Mouse (Mus musculus): ENCODE measurements around the gene Qrfp.

Gene Qrfp

GRCm38 (mm10) chr2:31845512-31845895 lies 35.1 kb upstream of the Qrfp start:
- Histone ChIP-seq H3K27me3 (ENCODE audit: insufficient read depth, low read length) (peaks cover 85% of the 10 kb centered on the region), H3K4me3 (replicated peaks; ENCODE audit: low read length) (peak overlapping the region; percentile 74), H3K4me1 (replicated peaks; ENCODE audit: low read depth, low read length) (peaks cover 37% of the 10 kb centered on the region), H3K9me3 (ENCODE audit: low read length) (no peaks in the 10 kb centered on the region), H3K36me3 (ENCODE audit: insufficient read depth, low read length) (no peaks in the 10 kb centered on the region)
- TF ChIP-seq POU5F1 (IDR thresholded peaks at IDR 0.05; ENCODE audit: borderline replicate concordance, low read length) (no peak), NANOG (IDR thresholded peaks at IDR 0.05; ENCODE audit: borderline replicate concordance, low read length) (no peak), CTCF (conservative IDR thresholded peaks at IDR 0.05; ENCODE audit: low read length) (no peak)

DNA sequence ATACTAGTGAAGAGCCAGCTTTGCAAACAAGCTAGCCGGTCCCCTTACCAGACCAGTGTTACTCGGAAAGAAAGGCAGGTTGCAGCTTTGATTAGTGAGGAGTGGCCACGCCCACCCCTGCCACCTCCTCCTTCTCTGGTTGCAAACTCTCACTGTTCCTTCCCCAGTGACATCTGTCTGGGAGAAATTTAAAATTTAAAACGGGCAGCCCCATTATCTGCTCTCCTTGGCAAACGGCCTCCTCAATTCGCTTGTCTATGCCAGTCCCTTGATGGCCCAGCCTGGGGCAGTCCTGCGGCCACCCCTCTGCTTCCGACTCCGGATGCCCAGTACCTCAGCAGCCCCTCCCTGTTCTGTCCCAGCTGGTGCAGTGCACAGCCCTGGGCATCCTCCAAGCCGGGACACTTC lies 34.4 kb upstream of the Qrfp start:
- H3K9me3 ChIP-seq (ENCODE audit: low read length) = no peaks in the 10 kb centered on the region
- H3K36me3 ChIP-seq (ENCODE audit: insufficient read depth, low read length) = no peaks in the 10 kb centered on the region
- peaks cover 89% of the 10 kb centered on the region for H3K27me3 ChIP-seq (ENCODE audit: insufficient read depth, low read length)
- H3K4me3 ChIP-seq (replicated peaks; ENCODE audit: low read length) = 0 out of 2 replicates have a peak overlapping the region, but pooled peaks have one; percentile 74
- peaks cover 37% of the 10 kb centered on the region for H3K4me1 ChIP-seq (replicated peaks; ENCODE audit: low read depth, low read length)
- TF ChIP-seq NANOG (IDR thresholded peaks at IDR 0.05; ENCODE audit: borderline replicate concordance, low read length) (no peak), CTCF (conservative IDR thresholded peaks at IDR 0.05; ENCODE audit: low read length) (no peak)

- H3K27me3 ChIP-seq (ENCODE audit: insufficient read depth, low read length) = peaks cover 90% of the 10 kb centered on the region
- H3K4me1 ChIP-seq (replicated peaks; ENCODE audit: low read depth, low read length) = peaks cover 4% of the 10 kb centered on the region
These were observed 28.5 kb upstream of the Qrfp start for GRCm38 (mm10) chr2:31838868-31839267.

DNA sequence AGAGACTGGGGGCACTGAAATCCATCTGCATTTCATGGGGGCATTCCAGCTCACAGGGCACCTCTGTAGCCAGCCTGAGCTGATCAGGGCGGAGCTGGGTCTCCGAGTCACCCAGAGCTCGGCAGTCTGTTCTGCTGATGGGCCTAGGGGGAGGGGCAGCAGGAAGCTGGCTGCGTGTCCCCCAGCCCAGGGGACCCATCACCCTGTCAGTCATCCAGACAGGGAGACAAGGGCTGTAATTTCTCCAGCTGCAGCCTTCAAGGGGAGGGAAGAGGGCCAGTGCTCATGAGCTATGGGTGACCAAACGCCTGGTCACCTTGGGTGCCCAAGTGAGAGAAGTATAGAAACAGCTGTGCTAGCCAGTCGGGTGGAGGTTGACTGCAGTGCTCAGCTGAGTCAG lies 26.6 kb upstream of the Qrfp start:
- Histone ChIP-seq H3K4me3 (replicated peaks; ENCODE audit: low read length) (no peak overlapping the region), H3K36me3 (ENCODE audit: insufficient read depth, low read length) (no peaks in the 10 kb centered on the region), H3K9me3 (ENCODE audit: low read length) (no peaks in the 10 kb centered on the region), H3K27me3 (ENCODE audit: insufficient read depth, low read length) (peaks cover 83% of the 10 kb centered on the region), H3K4me1 (replicated peaks; ENCODE audit: low read depth, low read length) (0 out of 2 replicates have a peak, but pooled peaks cover 2% of the 10 kb centered on the region)
- TF ChIP-seq NANOG (IDR thresholded peaks at IDR 0.05; ENCODE audit: borderline replicate concordance, low read length) = no peak
- no peak for TF ChIP-seq CTCF (conservative IDR thresholded peaks at IDR 0.05; ENCODE audit: low read length)

More at GRCm38 (mm10) chr2:31838868-31839267, 28.5 kb upstream of the Qrfp start:
- H3K9me3 ChIP-seq (ENCODE audit: low read length) = no peaks in the 10 kb centered on the region
- no peaks in the 10 kb centered on the region for H3K36me3 ChIP-seq (ENCODE audit: insufficient read depth, low read length)
- no peak overlapping the region for H3K4me3 ChIP-seq (replicated peaks; ENCODE audit: low read length)
- TF ChIP-seq CTCF (conservative IDR thresholded peaks at IDR 0.05; ENCODE audit: low read length) (no peak), POU5F1 (IDR thresholded peaks at IDR 0.05; ENCODE audit: borderline replicate concordance, low read length) (no peak), NANOG (IDR thresholded peaks at IDR 0.05; ENCODE audit: borderline replicate concordance, low read length) (no peak)

GRCm38 (mm10) chr2:31836091-31836490 lies 25.7 kb upstream of the Qrfp start:
- peaks cover 76% of the 10 kb centered on the region for H3K27me3 ChIP-seq (ENCODE audit: insufficient read depth, low read length)
- H3K36me3 ChIP-seq (ENCODE audit: insufficient read depth, low read length) = no peaks in the 10 kb centered on the region
- H3K4me3 ChIP-seq (replicated peaks; ENCODE audit: low read length) = no peak overlapping the region
- 0 out of 2 replicates have a peak, but pooled peaks cover 2% of the 10 kb centered on the region for H3K4me1 ChIP-seq (replicated peaks; ENCODE audit: low read depth, low read length)
- H3K9me3 ChIP-seq (ENCODE audit: low read length) = no peaks in the 10 kb centered on the region
- TF ChIP-seq CTCF (conservative IDR thresholded peaks at IDR 0.05; ENCODE audit: low read length) = no peak
- no peak for TF ChIP-seq NANOG (IDR thresholded peaks at IDR 0.05; ENCODE audit: borderline replicate concordance, low read length)
- no peak for TF ChIP-seq POU5F1 (IDR thresholded peaks at IDR 0.05; ENCODE audit: borderline replicate concordance, low read length)

DNA sequence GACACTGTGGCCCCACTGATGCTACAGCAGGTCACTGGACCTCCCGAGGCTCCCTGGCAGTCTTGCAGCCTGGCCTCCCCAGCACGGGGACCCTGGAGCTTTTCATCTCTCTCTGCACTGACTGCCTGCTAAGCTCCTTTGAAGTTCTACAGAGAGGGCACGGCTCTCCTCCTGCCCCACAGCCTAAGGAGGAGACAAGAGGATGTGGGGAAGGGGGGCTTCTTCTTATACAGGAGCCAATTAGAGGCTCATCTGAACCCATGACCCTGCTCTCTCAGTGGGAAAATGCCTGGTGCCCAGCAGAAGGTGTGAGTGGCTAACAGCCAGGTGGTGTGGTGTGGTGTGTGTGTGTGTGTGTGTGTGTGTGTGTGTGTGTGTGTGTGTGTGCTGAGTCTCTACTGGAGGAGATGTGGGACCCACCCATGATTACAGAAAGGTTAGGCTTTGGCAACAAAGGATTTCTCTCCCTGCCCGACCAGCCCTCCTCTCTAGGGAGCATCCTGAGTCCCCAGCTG lies 18.0 kb upstream of the Qrfp start:
- Histone ChIP-seq H3K4me3 (replicated peaks; ENCODE audit: low read length) (no peak overlapping the region), H3K27me3 (ENCODE audit: insufficient read depth, low read length) (peaks cover 39% of the 10 kb centered on the region), H3K9me3 (ENCODE audit: low read length) (no peaks in the 10 kb centered on the region), H3K4me1 (replicated peaks; ENCODE audit: low read depth, low read length) (peaks cover 18% of the 10 kb centered on the region), H3K36me3 (ENCODE audit: insufficient read depth, low read length) (no peaks in the 10 kb centered on the region)
- TF ChIP-seq POU5F1 (IDR thresholded peaks at IDR 0.05; ENCODE audit: borderline replicate concordance, low read length) (no peak), CTCF (conservative IDR thresholded peaks at IDR 0.05; ENCODE audit: low read length) (no peak), NANOG (IDR thresholded peaks at IDR 0.05; ENCODE audit: borderline replicate concordance, low read length) (no peak)

DNA sequence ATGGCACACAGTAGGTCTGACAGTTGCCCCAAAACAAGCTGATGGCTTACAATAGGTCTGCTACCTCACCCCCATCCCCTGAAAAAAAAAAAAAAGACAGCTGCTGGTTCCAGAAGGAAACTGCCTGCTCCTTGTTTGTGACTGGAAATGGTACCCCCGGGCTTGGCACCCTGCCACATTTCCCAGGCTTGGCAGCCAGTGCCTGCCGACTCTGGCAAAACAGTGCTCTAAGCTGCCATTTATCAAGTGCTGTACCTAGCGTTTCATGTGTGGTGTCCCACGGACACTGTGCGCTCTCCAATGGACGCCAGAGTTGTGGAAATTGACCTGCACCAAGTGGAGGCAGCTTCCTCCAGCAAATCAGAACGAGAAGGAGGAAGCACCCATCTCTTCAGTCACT lies 17.5 kb upstream of the Qrfp start:
- Histone ChIP-seq H3K9me3 (ENCODE audit: low read length) (no peaks in the 10 kb centered on the region), H3K36me3 (ENCODE audit: insufficient read depth, low read length) (no peaks in the 10 kb centered on the region), H3K27me3 (ENCODE audit: insufficient read depth, low read length) (peaks cover 39% of the 10 kb centered on the region), H3K4me1 (replicated peaks; ENCODE audit: low read depth, low read length) (peaks cover 23% of the 10 kb centered on the region), H3K4me3 (replicated peaks; ENCODE audit: low read length) (no peak overlapping the region)
- TF ChIP-seq CTCF (conservative IDR thresholded peaks at IDR 0.05; ENCODE audit: low read length) (no peak), POU5F1 (IDR thresholded peaks at IDR 0.05; ENCODE audit: borderline replicate concordance, low read length) (no peak), NANOG (IDR thresholded peaks at IDR 0.05; ENCODE audit: borderline replicate concordance, low read length) (no peak)

DNA sequence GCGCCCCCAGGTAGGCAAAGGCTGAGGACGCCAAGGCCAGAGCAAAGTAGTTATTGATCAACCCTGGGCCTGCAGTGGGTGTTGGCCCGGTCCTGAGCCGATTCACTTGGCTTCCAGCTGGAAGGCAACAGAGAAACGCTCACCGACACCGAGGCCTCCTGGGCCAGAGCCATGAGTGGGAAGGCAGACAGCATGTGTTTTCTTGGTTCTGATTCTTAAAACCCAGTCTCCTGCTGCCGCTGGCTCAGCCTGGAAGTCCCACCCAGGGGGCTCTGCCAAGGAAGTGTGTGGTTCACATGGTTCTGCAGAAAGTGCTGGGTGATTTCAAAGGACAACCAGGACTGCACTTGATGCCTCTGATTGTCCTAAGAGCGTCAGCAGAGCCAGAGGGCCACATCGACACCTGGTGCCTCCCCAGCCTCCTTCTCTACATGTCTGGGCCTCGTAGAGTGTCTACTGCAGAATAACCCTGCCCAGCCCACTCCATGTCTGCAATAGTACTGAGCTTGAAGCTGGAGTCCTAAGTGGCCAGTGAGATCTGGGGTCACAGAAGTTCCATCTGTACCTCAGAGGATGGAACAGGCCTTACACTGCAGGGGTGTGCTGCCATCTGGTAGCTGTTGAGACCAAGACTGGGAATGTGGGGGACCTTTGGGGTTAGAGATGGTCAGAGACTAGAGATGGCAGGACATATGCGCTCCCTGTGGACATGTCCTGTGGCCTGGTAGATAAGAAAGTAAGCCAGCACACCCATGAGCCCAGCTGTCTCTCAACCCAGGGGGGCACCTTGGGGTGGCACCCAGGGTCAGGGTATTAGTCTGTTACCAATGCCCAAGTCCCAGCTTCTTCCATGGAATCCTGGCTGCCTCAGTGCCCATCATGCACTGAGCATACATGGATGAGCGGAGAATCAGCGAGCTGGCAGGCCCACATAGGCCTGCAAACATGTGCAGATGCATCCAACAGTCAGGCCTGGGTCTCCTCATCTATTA lies 16.0 kb upstream of the Qrfp start:
- Histone ChIP-seq H3K36me3 (ENCODE audit: insufficient read depth, low read length) (no peaks in the 10 kb centered on the region), H3K4me3 (replicated peaks; ENCODE audit: low read length) (peak overlapping the region; percentile 14; the same call in 1 of the 2 replicates), H3K4me1 (replicated peaks; ENCODE audit: low read depth, low read length) (peaks cover 34% of the 10 kb centered on the region), H3K9me3 (ENCODE audit: low read length) (no peaks in the 10 kb centered on the region), H3K27me3 (ENCODE audit: insufficient read depth, low read length) (peaks cover 52% of the 10 kb centered on the region)
- TF ChIP-seq POU5F1 (IDR thresholded peaks at IDR 0.05; ENCODE audit: borderline replicate concordance, low read length) (no peak), CTCF (conservative IDR thresholded peaks at IDR 0.05; ENCODE audit: low read length) (no peak), NANOG (IDR thresholded peaks at IDR 0.05; ENCODE audit: borderline replicate concordance, low read length) (no peak)

All from E14TG2a.4 (cell line).